Mouse (Mus musculus) cerebellum, adult 2 months (tissue): ENCODE measurements at regions not wholly inside any gene's neighbourhood (a gene's known extent, or its start where the extent isn't known, plus 50 kb on each side); places are given as distances from the start of the nearest gene placed in this dataset.

ENCODE experiments used
- DNase-seq, 2 experiments: peaks; one replicate each; pipeline ENCODE4 v3.0.0; 2021
- H3K27ac ChIP-seq: fragments of 200-500 bp; 2 replicates; pipeline ENCODE4 v1.5.1; 2012; ENCODE audit warnings: low read length, control low read depth, inconsistent platforms; ENCODE audit not compliant: insufficient read depth
- H3K27me3 ChIP-seq: fragments of 200-500 bp; 2 replicates; pipeline ENCODE4 v1.6.1; 2012; ENCODE audit warnings: inconsistent platforms, mild to moderate bottlenecking, low read length, moderate library complexity; ENCODE audit not compliant: control insufficient read depth, insufficient read depth
- H3K4me1 ChIP-seq: fragments of 200-500 bp; 2 replicates; pipeline ENCODE4 v1.6.1; 2011; ENCODE audit warnings: low read length; ENCODE audit not compliant: control insufficient read depth, insufficient read depth
- H3K4me3 ChIP-seq: fragments of 200-500 bp; replicated peaks from 2 replicates; pipeline ENCODE3; 2011; ENCODE audit warnings: mild to moderate bottlenecking, low read depth, low read length, control low read depth; ENCODE audit not compliant: insufficient read depth
- CTCF ChIP-seq: fragments of 200-500 bp; IDR thresholded peaks from 2 replicates; pipeline ENCODE4 v1.5.1; 2011; ENCODE audit warnings: low read depth, mild to moderate bottlenecking, control low read depth, low read length, moderate library complexity, borderline replicate concordance; ENCODE audit not compliant: insufficient read depth
- POLR2A ChIP-seq: fragments of 200-500 bp; IDR thresholded peaks from 2 replicates; pipeline ENCODE4 v1.6.1; 2011; ENCODE audit warnings: low read length, control low read depth, borderline replicate concordance; ENCODE audit not compliant: insufficient read depth
- WGBS: fragments of 180-500 bp; shearing (Covaris S2); methylation state at CpG from one replicate; pipeline ENCODE4 v1.1.7; 2018; 5-methylcytosine and 5-hydroxymethylcytosine counted together

GRCm38 (mm10) chr4:148743414-148743844 lies 60.8 kb upstream of the Casz1 start:
- no peaks in the 10 kb centered on the region; the same call in 1 of the 2 replicates for H3K27me3 ChIP-seq
- H3K4me1 ChIP-seq, result no peaks in the 10 kb centered on the region; the same call in 1 of the 2 replicates
- TF ChIP-seq CTCF (no peak), POLR2A (no peak)
- no peak overlapping the region for H3K27ac ChIP-seq
- H3K4me3 ChIP-seq, result no peak overlapping the region
- no peak for DNase-seq
- WGBS, result 62% methylated on average over 11 of the region's 11 CpGs

GRCm38 (mm10) chr4:148744053-148744452 lies 60.2 kb upstream of the Casz1 start:
- 83% methylated on average over 8 of the region's 8 CpGs for WGBS

GRCm38 (mm10) chr4:148746460-148747314 lies 57.5 kb upstream of the Casz1 start:
- Histone ChIP-seq H3K4me3 (no peak overlapping the region), H3K4me1 (no peaks in the 10 kb centered on the region; the same call in 1 of the 2 replicates), H3K27me3 (no peaks in the 10 kb centered on the region; the same call in 1 of the 2 replicates), H3K27ac (no peak overlapping the region)
- DNase-seq, result no peak
- 46% methylated on average over 23 of the region's 23 CpGs for WGBS
- TF ChIP-seq CTCF, result no peak
- TF ChIP-seq POLR2A, result no peak

More at GRCm38 (mm10) chr4:148744053-148744452, 60.2 kb upstream of the Casz1 start:
- Histone ChIP-seq H3K4me1 (no peaks in the 10 kb centered on the region; the same call in 1 of the 2 replicates), H3K27me3 (no peaks in the 10 kb centered on the region; the same call in 1 of the 2 replicates), H3K27ac (no peak overlapping the region), H3K4me3 (no peak overlapping the region)
- no peak for DNase-seq
- TF ChIP-seq CTCF (no peak), POLR2A (no peak)

- no peak for DNase-seq
- WGBS, result 72% methylated on average over 7 of the region's 7 CpGs
- H3K27ac ChIP-seq, result no peak overlapping the region
- H3K4me1 ChIP-seq, result no peaks in the 10 kb centered on the region; the same call in 1 of the 2 replicates
- H3K27me3 ChIP-seq, result no peaks in the 10 kb centered on the region; the same call in 1 of the 2 replicates
- no peak for TF ChIP-seq POLR2A
- TF ChIP-seq CTCF, result no peak
- no peak overlapping the region for H3K4me3 ChIP-seq
Observed at GRCm38 (mm10) chr4:148747315-148747644, 56.9 kb upstream of the Casz1 start.

GRCm38 (mm10) chr4:148750030-148750429 lies 54.2 kb upstream of the Casz1 start:
- Histone ChIP-seq H3K4me1 (no peaks in the 10 kb centered on the region), H3K27ac (no peak overlapping the region), H3K4me3 (no peak overlapping the region), H3K27me3 (no peaks in the 10 kb centered on the region)
- TF ChIP-seq CTCF (no peak), POLR2A (no peak)
- DNase-seq, result no peak
- WGBS, result 54% methylated on average over 10 of the region's 10 CpGs

GRCm38 (mm10) chr4:148751591-148751990 lies 52.6 kb upstream of the Casz1 start:
- no peak overlapping the region for H3K4me3 ChIP-seq
- no peaks in the 10 kb centered on the region for H3K27me3 ChIP-seq
- DNase-seq, result no peak
- WGBS, result 65% methylated on average over 7 of the region's 7 CpGs
- no peak overlapping the region for H3K27ac ChIP-seq
- H3K4me1 ChIP-seq, result no peaks in the 10 kb centered on the region
- no peak for TF ChIP-seq CTCF
- no peak for TF ChIP-seq POLR2A

GRCm38 (mm10) chr4:148752360-148753093 lies 51.7 kb upstream of the Casz1 start:
- Histone ChIP-seq H3K27me3 (no peaks in the 10 kb centered on the region), H3K4me3 (no peak overlapping the region), H3K27ac (no peak overlapping the region), H3K4me1 (no peaks in the 10 kb centered on the region)
- DNase-seq, result no peak
- TF ChIP-seq CTCF, result no peak
- TF ChIP-seq POLR2A, result no peak
- WGBS, result 76% methylated on average over 14 of the region's 14 CpGs
